Mouse (Mus musculus) spleen, adult 2 months (tissue): ENCODE results near the gene Gm11564. TPM values are rescaled to one million over a fixed set of nuclear protein-coding genes. Genes with fewer than 3 reads are reported as not detected.
"Not testable (repeated sequence)": the region's sequence is repeated elsewhere in the genome, so short reads cannot be mapped to it uniquely, and the experiment has no call there.

Experiments
- DNase-seq, 2 experiments: peaks; one replicate each; pipeline versions ENCODE4 v3.0.0 to v3.0.0-alpha.2; 2012 to 2021; ENCODE audit warnings: low spot score in 2 of 2, low read depth in 1 of 2
- H3K27ac ChIP-seq: fragments of 200-500 bp; 2 replicates; pipeline ENCODE4 v1.5.1; 2012; ENCODE audit warnings: low read length, inconsistent platforms; ENCODE audit not compliant: insufficient read depth
- H3K27me3 ChIP-seq: fragments of 200-500 bp; 2 replicates; pipeline ENCODE4 v1.6.1; 2012; ENCODE audit warnings: mild to moderate bottlenecking, moderate library complexity, low read length, inconsistent platforms; ENCODE audit not compliant: control insufficient read depth, insufficient read depth
- H3K36me3 ChIP-seq: fragments of 200-500 bp; 2 replicates; pipeline ENCODE4 v1.6.1; 2012; ENCODE audit warnings: mild to moderate bottlenecking, low read length, inconsistent platforms; ENCODE audit not compliant: control insufficient read depth, insufficient read depth
- H3K4me1 ChIP-seq: fragments of 200-500 bp; 2 replicates; pipeline ENCODE4 v1.6.1; 2011; ENCODE audit warnings: inconsistent platforms; ENCODE audit not compliant: control insufficient read depth, insufficient read depth, insufficient read length
- H3K4me3 ChIP-seq: fragments of 200-500 bp; 2 replicates; pipeline ENCODE4 v1.5.1; 2011; ENCODE audit warnings: mild to moderate bottlenecking, inconsistent platforms; ENCODE audit not compliant: insufficient read depth, insufficient read length; ENCODE audit errors: extremely low read depth
- CTCF ChIP-seq: fragments of 200-500 bp; IDR thresholded peaks from 2 replicates; pipeline ENCODE4 v1.5.1; 2011; ENCODE audit warnings: mild to moderate bottlenecking, inconsistent platforms; ENCODE audit not compliant: insufficient read depth, insufficient read length, insufficient replicate concordance; ENCODE audit errors: extremely low read depth
- POLR2A ChIP-seq: fragments of 200-500 bp; IDR thresholded peaks from 2 replicates; pipeline ENCODE4 v1.6.1; 2011; ENCODE audit warnings: low read depth, low read length, inconsistent platforms
- WGBS: fragments of 180-500 bp; shearing (Covaris S2); methylation state at CpG from one replicate; pipeline ENCODE4 v1.1.7; 2018; 5-methylcytosine and 5-hydroxymethylcytosine counted together
- polyA plus RNA-seq: library from polyadenylated mRNA; depleted of rRNA; stranded (reverse); fragments of >200 nt; gene quantifications from 2 replicates; pipeline ENCODE4 v1.2.3, GENCODE M21; 2012; rRNA removed

Gene Gm11564
- polyA plus RNA-seq, 1 experiment, result not detected

DNA sequence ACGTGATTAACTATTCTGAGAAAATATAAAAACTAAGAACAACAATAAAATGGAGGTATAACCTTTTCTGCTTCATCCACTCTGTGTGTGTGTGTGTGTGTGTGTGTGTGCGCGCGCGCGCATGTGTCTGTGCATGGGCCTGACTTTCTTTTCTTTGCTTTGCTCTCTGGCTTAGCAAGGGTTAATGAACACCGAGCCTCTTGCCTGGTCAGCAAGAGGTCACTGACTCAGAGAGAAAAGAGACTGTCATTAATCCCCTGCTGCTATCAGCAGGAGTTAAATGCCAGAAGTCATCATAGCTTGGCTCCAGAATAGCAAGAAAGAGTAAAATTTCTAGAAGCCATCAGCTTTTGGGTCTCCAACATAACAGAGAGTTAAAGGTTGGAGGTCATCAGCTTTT lies 37.1 kb downstream of the Gm11564 start:
- H3K36me3 ChIP-seq, result no peaks in the 10 kb centered on the region
- H3K4me1 ChIP-seq, result no peaks in the 10 kb centered on the region
- WGBS, result 79% methylated on average over 7 of the region's 7 CpGs
- DNase-seq, result no peak
- H3K27ac ChIP-seq, result no peak overlapping the region
- no peak for TF ChIP-seq POLR2A
- no peak for TF ChIP-seq CTCF
- no peaks in the 10 kb centered on the region for H3K27me3 ChIP-seq
- H3K4me3 ChIP-seq, result no peak overlapping the region

DNA sequence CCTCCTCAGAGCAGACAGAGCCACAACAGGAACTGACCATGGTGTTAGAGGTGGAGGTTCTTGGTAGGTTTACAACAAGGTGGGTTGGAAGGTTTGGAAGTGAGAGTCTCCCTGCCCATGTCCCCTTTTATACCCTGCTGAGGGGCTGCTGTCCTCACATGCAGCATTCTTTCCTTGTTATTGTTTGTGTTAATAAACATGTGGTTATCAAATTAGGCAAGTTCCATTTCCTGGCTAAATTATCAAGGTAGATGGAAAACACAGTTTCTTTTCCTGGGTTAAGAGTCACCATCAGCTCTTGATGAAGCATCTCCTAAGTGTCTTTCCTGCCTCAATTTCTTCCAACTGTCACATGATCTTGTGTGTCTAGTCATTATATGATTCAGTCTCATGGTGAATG lies 42.7 kb downstream of the Gm11564 start, which contains the start of gene Gm11595:
Gene Gm11595, minus strand, starts transcription at position 101 of the 400 bp plus-strand sequence.
- not testable (repeated sequence) for H3K27ac ChIP-seq, H3K4me1 ChIP-seq, DNase-seq, H3K27me3 ChIP-seq, H3K4me3 ChIP-seq, H3K36me3 ChIP-seq

DNA sequence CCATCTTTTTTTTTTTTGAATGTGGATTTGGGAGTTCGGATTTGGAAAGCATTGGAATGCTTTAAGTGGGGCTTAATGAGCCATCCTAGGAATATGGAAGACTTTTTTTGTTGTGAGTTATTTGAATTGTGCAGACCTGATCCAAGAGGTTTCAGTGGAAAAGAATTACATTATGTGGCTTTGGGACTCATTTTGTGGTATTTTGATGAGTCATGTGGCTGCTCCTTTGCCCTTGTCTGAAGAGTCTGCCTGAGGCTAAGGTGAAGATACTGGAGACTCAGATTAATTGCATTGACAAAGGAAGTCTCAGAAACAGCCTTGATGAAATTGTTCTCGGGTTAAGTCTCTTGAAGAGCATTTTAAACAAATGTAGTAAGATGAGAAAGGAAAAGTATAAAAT lies 47.1 kb downstream of the Gm11564 start:
- 77% methylated on average over 2 of the region's 2 CpGs for WGBS

More for the DNA sequence above, 47.1 kb downstream of the Gm11564 start:
- Histone ChIP-seq H3K27ac (no peak overlapping the region), H3K4me3 (no peak overlapping the region), H3K27me3 (no peaks in the 10 kb centered on the region), H3K4me1 (no peaks in the 10 kb centered on the region), H3K36me3 (no peaks in the 10 kb centered on the region)
- DNase-seq, result no peak
- TF ChIP-seq CTCF (no peak), POLR2A (no peak)

Other genes with a start within 250 kb of the Gm11564 start
- not detected in 2 replicates for gene Krtap3-1, start 249.0 kb downstream of the Gm11564 start, polyA plus RNA-seq
- gene Krtap1-5, start 234.7 kb downstream of the Gm11564 start, polyA plus RNA-seq, result not detected in 2 replicates
- gene Krtap1-4, start 232.0 kb downstream of the Gm11564 start, polyA plus RNA-seq, result not detected in 2 replicates
- not detected in 2 replicates for gene Krtap1-3, start 224.3 kb downstream of the Gm11564 start, polyA plus RNA-seq
- not detected in 2 replicates for gene Krtap9-3, start 217.6 kb downstream of the Gm11564 start, polyA plus RNA-seq
- not detected in 2 replicates for gene Gm11938, start 212.4 kb downstream of the Gm11564 start, polyA plus RNA-seq
- gene Gm11937, start 205.5 kb downstream of the Gm11564 start, polyA plus RNA-seq, result not detected in 2 replicates
- gene Krtap2-4, start 200.8 kb downstream of the Gm11564 start, polyA plus RNA-seq, result not detected in 2 replicates
- not detected in 2 replicates for gene Gm11562, start 195.2 kb downstream of the Gm11564 start, polyA plus RNA-seq
- gene Krtap4-1, start 187.4 kb downstream of the Gm11564 start, polyA plus RNA-seq, result not detected in 2 replicates
- gene Krtap4-2, start 180.6 kb downstream of the Gm11564 start, polyA plus RNA-seq, result not detected in 2 replicates
- gene Krtap4-7, start 171.6 kb downstream of the Gm11564 start, polyA plus RNA-seq, result not detected in 2 replicates
- gene Gm11555, start 165.4 kb downstream of the Gm11564 start, polyA plus RNA-seq, result not detected in 2 replicates
- gene Gm11563, start 156.7 kb downstream of the Gm11564 start, polyA plus RNA-seq, result not detected in 2 replicates
- not detected in 2 replicates for gene Krtap4-6, start 149.7 kb downstream of the Gm11564 start, polyA plus RNA-seq
- gene Gm14190, start 124.9 kb downstream of the Gm11564 start, polyA plus RNA-seq, result not detected in 2 replicates
- gene Gm14180, start 81.4 kb downstream of the Gm11564 start, polyA plus RNA-seq, result not detected in 2 replicates
- gene Gm11595, start 42.8 kb downstream of the Gm11564 start, polyA plus RNA-seq, result not detected in 2 replicates
- not detected in 2 replicates for gene Krtap4-8, start 35.0 kb downstream of the Gm11564 start, polyA plus RNA-seq
- gene Krtap4-9, start 30.5 kb downstream of the Gm11564 start, polyA plus RNA-seq, result not detected in 2 replicates
- not detected in 2 replicates for gene Gm11596, start 22.2 kb downstream of the Gm11564 start, polyA plus RNA-seq
- not detected in 2 replicates for gene Gm11569, start 16.7 kb downstream of the Gm11564 start, polyA plus RNA-seq
- gene Gm11554, start 11.2 kb downstream of the Gm11564 start, polyA plus RNA-seq, result not detected in 2 replicates
- gene Krtap4-13, start 5.8 kb downstream of the Gm11564 start, polyA plus RNA-seq, result not detected in 2 replicates
- not detected in 2 replicates for gene 2300003K06Rik, start 22.4 kb upstream of the Gm11564 start, polyA plus RNA-seq
- gene Krtap4-16, start 35.9 kb upstream of the Gm11564 start, polyA plus RNA-seq, result not detected in 2 replicates
- not detected in 2 replicates for gene Gm11568, start 42.3 kb upstream of the Gm11564 start, polyA plus RNA-seq
- gene Gm11559, start 48.8 kb upstream of the Gm11564 start, polyA plus RNA-seq, result not detected in 2 replicates
- not detected in 2 replicates for gene Krtap9-1, start 57.7 kb upstream of the Gm11564 start, polyA plus RNA-seq
- not detected in 2 replicates for gene Gm11567, start 63.5 kb upstream of the Gm11564 start, polyA plus RNA-seq
- not detected in 2 replicates for gene Krtap31-1, start 92.3 kb upstream of the Gm11564 start, polyA plus RNA-seq
- gene Gm11565, start 99.1 kb upstream of the Gm11564 start, polyA plus RNA-seq, result not detected in 2 replicates
- gene Krtap31-2, start 120.6 kb upstream of the Gm11564 start, polyA plus RNA-seq, result not detected in 2 replicates
- not detected in 2 replicates for gene Krtap9-5, start 132.8 kb upstream of the Gm11564 start, polyA plus RNA-seq
- not detected in 2 replicates for gene Krtap29-1, start 163.4 kb upstream of the Gm11564 start, polyA plus RNA-seq
- not detected in 2 replicates for gene Krtap16-1, start 170.9 kb upstream of the Gm11564 start, polyA plus RNA-seq
- not detected in 2 replicates for gene Krtap17-1, start 178.3 kb upstream of the Gm11564 start, polyA plus RNA-seq
- not detected in 2 replicates for gene Krt33a, start 200.5 kb upstream of the Gm11564 start, polyA plus RNA-seq
- gene Krt33b, start 214.2 kb upstream of the Gm11564 start, polyA plus RNA-seq, result not detected in 2 replicates
- gene Krt34, start 225.9 kb upstream of the Gm11564 start, polyA plus RNA-seq, result not detected in 2 replicates
- not detected in 2 replicates for gene Krt31, start 234.9 kb upstream of the Gm11564 start, polyA plus RNA-seq